Mouse (Mus musculus) heart, postnatal 10 days (tissue): ENCODE results near the gene Galnt2. TPM values are rescaled to one million over a fixed set of nuclear protein-coding genes. Genes with fewer than 3 reads are reported as not detected.
A peak's percentile ranks its signal among the peaks of the same experiment; 100 is the strongest.

ENCODE experiments used
- DNase-seq, 2 experiments: peaks; one replicate each; pipeline ENCODE4 v3.0.0; 2021
- intact Hi-C: fragments of 180-260 bp; cut with DNase I; formaldehyde crosslinking; loops from one replicate; pipeline ENCODE4 v1.15.1; 2025
- total RNA-seq, 2 experiments: library from RNA; stranded (reverse); gene quantifications; 2 replicates each; pipeline ENCODE4 v1.2.3; 2021

Galnt2 gene
- total RNA-seq, 2 experiments from 2014 or later = 45.6 to 51.4 TPM

- DNase-seq = no peak
- intact Hi-C loops = no loop called here
Observed at GRCm38 (mm10) chr8:124265130-124265529, 33.9 kb downstream of the Galnt2 start.

GRCm38 (mm10) chr8:124265798-124266197, 34.6 kb downstream of the Galnt2 start:
- DNase-seq = peak; percentile 57 to 70
- intact Hi-C loops = no loop called here

- no peak for DNase-seq
- intact Hi-C loops = no loop called here
Observed at GRCm38 (mm10) chr8:124267206-124267605, 36.0 kb downstream of the Galnt2 start.

GRCm38 (mm10) chr8:124270504-124270903, 39.3 kb downstream of the Galnt2 start:
- intact Hi-C loops = no loop called here
- no peak for DNase-seq

- no peak for DNase-seq
- intact Hi-C loops = no loop called here
Observed at GRCm38 (mm10) chr8:124270904-124271303, 39.7 kb downstream of the Galnt2 start.

- intact Hi-C loops = no loop called here
- no peak for DNase-seq
Observed at GRCm38 (mm10) chr8:124271518-124271917, 40.3 kb downstream of the Galnt2 start.

- intact Hi-C loops = no loop called here
Observed at GRCm38 (mm10) chr8:124272792-124273191, 41.6 kb downstream of the Galnt2 start.

GRCm38 (mm10) chr8:124273606-124274218, 42.5 kb downstream of the Galnt2 start:
- no peak for DNase-seq
- intact Hi-C loops = no loop called here

More at GRCm38 (mm10) chr8:124272792-124273191, 41.6 kb downstream of the Galnt2 start:
- no peak for DNase-seq

GRCm38 (mm10) chr8:124274441-124275120, 43.4 kb downstream of the Galnt2 start:
- intact Hi-C loops = no loop called here

GRCm38 (mm10) chr8:124275377-124276071, 44.3 kb downstream of the Galnt2 start:
- DNase-seq = no peak
- intact Hi-C loops = no loop called here

More at GRCm38 (mm10) chr8:124274441-124275120, 43.4 kb downstream of the Galnt2 start:
- no peak for DNase-seq

GRCm38 (mm10) chr8:124277951-124278910, 47.0 kb downstream of the Galnt2 start:
- intact Hi-C loops = no loop called here
- peak in 1 of 2 experiments; percentile 53 for DNase-seq

GRCm38 (mm10) chr8:124278956-124279689, 47.9 kb downstream of the Galnt2 start:
- no peak for DNase-seq
- intact Hi-C loops = no loop called here

- intact Hi-C loops = no loop called here
Observed at GRCm38 (mm10) chr8:124279690-124279985, 48.4 kb downstream of the Galnt2 start.

GRCm38 (mm10) chr8:124281700-124282541, 50.7 kb downstream of the Galnt2 start:
- DNase-seq = no peak
- intact Hi-C loops = loop anchor here (5.0 kb wide), 1 partner anchor 35 kb away; no protein-coding TSS in a partner anchor

More at GRCm38 (mm10) chr8:124279690-124279985, 48.4 kb downstream of the Galnt2 start:
- DNase-seq = no peak

- DNase-seq = no peak
Observed at GRCm38 (mm10) chr8:124282878-124283630, 51.9 kb downstream of the Galnt2 start.

GRCm38 (mm10) chr8:124283644-124284332, 52.6 kb downstream of the Galnt2 start:
- no peak for DNase-seq
- intact Hi-C loops = loop anchor here (2.0 to 5.0 kb wide), 2 partner anchors 34 to 51 kb away; no protein-coding TSS in a partner anchor

More at GRCm38 (mm10) chr8:124282878-124283630, 51.9 kb downstream of the Galnt2 start:
- intact Hi-C loops = loop anchor here (5.0 kb wide), 1 partner anchor 34 kb away; no protein-coding TSS in a partner anchor

- peak; percentile 57 to 60 for DNase-seq
- intact Hi-C loops = loop anchor here (2.0 to 5.0 kb wide), 2 partner anchors 33 to 52 kb away; no protein-coding TSS in a partner anchor
Observed at GRCm38 (mm10) chr8:124284333-124284711, 53.1 kb downstream of the Galnt2 start.
